Mouse (Mus musculus) CD4-positive, CD25-positive, alpha-beta regulatory T cell, adult 4 months (primary cell): Measurements from ENCODE around the gene Gins2. TPM values are rescaled to one million over a fixed set of nuclear protein-coding genes. Genes with fewer than 3 reads are reported as not detected.

Experiments used
- ATAC-seq: one replicate; pipeline ENCODE4 v1.8.0; 2017
- polyA plus RNA-seq, 2 experiments: library from polyadenylated mRNA; unstranded; fragments of 100-300 nt; shearing (Covaris generic); gene quantifications; one replicate each; pipeline ENCODE4 v1.2.1; 2017

Gins2 gene
- polyA plus RNA-seq, 2 experiments from 2014 or later, result 14.6 to 20.6 TPM

- ATAC-seq, result no peak
Measured at GRCm38 (mm10) chr8:120599504-120599903, 10.4 kb upstream of the Gins2 start.

- no peak for ATAC-seq
Measured at GRCm38 (mm10) chr8:120598579-120598978, 9.5 kb upstream of the Gins2 start.

GRCm38 (mm10) chr8:120595963-120596362 is 6.9 kb upstream of the Gins2 start:
- ATAC-seq, result peak; percentile 81

- ATAC-seq, result no peak
Measured at GRCm38 (mm10) chr8:120594571-120594970, 5.5 kb upstream of the Gins2 start.

GRCm38 (mm10) chr8:120591587-120592292 is 2.6 kb upstream of the Gins2 start:
- ATAC-seq, result no peak

- ATAC-seq, result no peak
Measured at GRCm38 (mm10) chr8:120589921-120590320, 817 bp upstream of the Gins2 start.

- no peak for ATAC-seq
Measured at GRCm38 (mm10) chr8:120585521-120585920, 3.6 kb downstream of the Gins2 start.

- no peak for ATAC-seq
Measured at GRCm38 (mm10) chr8:120581811-120582210, 7.3 kb downstream of the Gins2 start.

- no peak for ATAC-seq
Measured at GRCm38 (mm10) chr8:120581329-120581728, 7.8 kb downstream of the Gins2 start.

- ATAC-seq, result no peak
Measured at GRCm38 (mm10) chr8:120580336-120581000, 8.6 kb downstream of the Gins2 start.

GRCm38 (mm10) chr8:120577821-120578220 is 11.3 kb downstream of the Gins2 start:
- no peak for ATAC-seq

- ATAC-seq, result no peak
Measured at GRCm38 (mm10) chr8:120575801-120576200, 13.3 kb downstream of the Gins2 start.

- no peak for ATAC-seq
Measured at GRCm38 (mm10) chr8:120574941-120575340, 14.2 kb downstream of the Gins2 start.

- ATAC-seq, result no peak
Measured at GRCm38 (mm10) chr8:120573866-120574265, 15.2 kb downstream of the Gins2 start.

- ATAC-seq, result no peak
Measured at GRCm38 (mm10) chr8:120572534-120572933, 16.6 kb downstream of the Gins2 start.

- no peak for ATAC-seq
Measured at GRCm38 (mm10) chr8:120571561-120571960, 17.5 kb downstream of the Gins2 start.

GRCm38 (mm10) chr8:120569939-120570715 is 19.0 kb downstream of the Gins2 start:
- ATAC-seq, result peak; percentile 74

GRCm38 (mm10) chr8:120569123-120569522 is 20.0 kb downstream of the Gins2 start:
- ATAC-seq, result no peak

GRCm38 (mm10) chr8:120568164-120568798 is 20.8 kb downstream of the Gins2 start:
- no peak for ATAC-seq

- no peak for ATAC-seq
Measured at GRCm38 (mm10) chr8:120567731-120568130, 21.4 kb downstream of the Gins2 start.

- ATAC-seq, result no peak
Measured at GRCm38 (mm10) chr8:120566681-120567080, 22.4 kb downstream of the Gins2 start.

GRCm38 (mm10) chr8:120565151-120565711 is 23.9 kb downstream of the Gins2 start:
- no peak for ATAC-seq
